Mouse (Mus musculus) T-helper 17 cell (primary cell): ENCODE results near the gene Ptgds.

Experiments
- in situ Hi-C, 2 experiments: fragments of 300-600 bp; cut with MboI, MseI; formaldehyde crosslinking; loops; 1 replicate in 1 of 2; 2 replicates in 1 of 2; pipeline ENCODE4 v1.15.1; 2025; ENCODE audit warnings: high pct_unique_total_duplicates in 2 of 2

The Ptgds gene

GRCm38 (mm10) chr2:25421896-25422295 lies 48.0 kb downstream of the Ptgds start:
- in situ Hi-C loops = loop anchor here in 1 of 2 experiments (10.0 kb wide), 1 partner anchor 1333 kb away; no protein-coding TSS in a partner anchor

GRCm38 (mm10) chr2:25417426-25417825 lies 52.4 kb downstream of the Ptgds start:
- in situ Hi-C loops = no loop called here
